Mouse (Mus musculus) intestine, embryonic 16.5 days (tissue): ENCODE data around the gene Tmem104. TPM values are rescaled to one million over a fixed set of nuclear protein-coding genes. Genes with fewer than 3 reads are reported as not detected.
A peak's percentile ranks its signal among the peaks of the same experiment; 100 is the strongest.

Experiments
- ATAC-seq: fragments of 200-750 bp; cut with Nextera tagmentation; 2 replicates; pipeline ENCODE4 v1.8.0; 2017; ENCODE audit warnings: moderate TSS enrichment, moderate library complexity
- H3K27ac ChIP-seq: fragments of 300-500 bp; sonication (generic); 2 replicates; pipeline ENCODE4 v1.5.1; 2014; ENCODE audit warnings: mild to moderate bottlenecking, low read length
- H3K27me3 ChIP-seq: fragments of 300-500 bp; sonication (generic); replicated peaks from 2 replicates; pipeline ENCODE4 v1.6.1; 2014; ENCODE audit warnings: low read length, control low read depth, mixed read lengths; ENCODE audit not compliant: control insufficient read depth, insufficient read depth
- H3K36me3 ChIP-seq: fragments of 300-500 bp; sonication (generic); 2 replicates; pipeline ENCODE4 v1.6.1; 2014; ENCODE audit warnings: low read length, control low read depth; ENCODE audit not compliant: control insufficient read depth, insufficient read depth
- H3K4me1 ChIP-seq: fragments of 300-500 bp; sonication (generic); 2 replicates; pipeline ENCODE4 v1.6.1; 2014; ENCODE audit warnings: low read length, control low read depth, mixed read lengths; ENCODE audit not compliant: control insufficient read depth, insufficient read depth
- H3K4me2 ChIP-seq: fragments of 300-500 bp; sonication (generic); 2 replicates; pipeline ENCODE4 v1.6.1; 2014; ENCODE audit warnings: low read depth, low read length, control low read depth
- H3K4me3 ChIP-seq: fragments of 300-500 bp; sonication (generic); 2 replicates; pipeline ENCODE4 v1.5.1; 2014; ENCODE audit warnings: mild to moderate bottlenecking, low read length
- H3K9ac ChIP-seq: fragments of 300-500 bp; sonication (generic); 2 replicates; pipeline ENCODE4 v1.6.1; 2014; ENCODE audit warnings: low read depth, low read length
- H3K9me3 ChIP-seq: fragments of 300-500 bp; sonication (generic); 2 replicates; pipeline ENCODE4 v1.6.1; 2016; ENCODE audit warnings: low read length, control low read depth; ENCODE audit not compliant: control insufficient read depth
- WGBS: fragments of 180-500 bp; shearing (Covaris S2); extraction: QIAGEN DNeasy Blood & Tissue Kit; methylation state at CpG from one replicate; pipeline ENCODE4 v1.1.7; 2014; 5-methylcytosine and 5-hydroxymethylcytosine counted together
- polyA plus RNA-seq: library from polyadenylated mRNA; unstranded; fragments of >200 nt; fragmentation: Nextera tagmentation; extraction: Ambion mirVana; gene quantifications from 2 replicates; pipeline ENCODE4 v1.2.1, GENCODE M21; 2015

The Tmem104 gene
- polyA plus RNA-seq, 1 experiment from 2014 or later: 11.6 TPM

DNA sequence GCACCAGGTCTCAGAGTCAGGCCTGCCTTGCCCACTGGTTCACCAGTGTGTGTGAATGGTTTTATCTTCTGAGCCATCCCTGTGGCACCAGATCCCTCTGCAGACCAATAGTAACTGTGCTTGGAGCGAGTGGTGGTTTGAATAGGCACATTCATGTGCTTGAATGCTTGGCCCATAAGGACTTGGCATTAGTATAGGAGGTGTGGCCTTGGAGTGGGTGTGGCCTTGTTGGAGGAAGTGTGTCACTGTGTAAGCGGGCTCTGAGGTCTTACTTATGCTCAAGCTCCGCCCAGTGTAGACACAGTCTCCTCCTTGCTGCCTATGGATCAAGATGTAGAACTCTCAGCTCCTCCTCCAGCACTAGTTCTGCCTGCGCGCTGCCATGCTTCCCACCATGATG lies 100.1 kb downstream of the Tmem104 start:
- Histone ChIP-seq H3K27me3 (no peaks in the 10 kb centered on the region), H3K9me3 (no peaks in the 10 kb centered on the region), H3K36me3 (no peaks in the 10 kb centered on the region), H3K4me3 (no peak overlapping the region), H3K27ac (no peak overlapping the region), H3K4me1 (peaks cover 11% of the 10 kb centered on the region; the same call in 1 of the 2 replicates), H3K9ac (no peak overlapping the region), H3K4me2 (no peak overlapping the region)
- 85% methylated on average over 5 of the region's 5 CpGs for WGBS
- no peak for ATAC-seq

DNA sequence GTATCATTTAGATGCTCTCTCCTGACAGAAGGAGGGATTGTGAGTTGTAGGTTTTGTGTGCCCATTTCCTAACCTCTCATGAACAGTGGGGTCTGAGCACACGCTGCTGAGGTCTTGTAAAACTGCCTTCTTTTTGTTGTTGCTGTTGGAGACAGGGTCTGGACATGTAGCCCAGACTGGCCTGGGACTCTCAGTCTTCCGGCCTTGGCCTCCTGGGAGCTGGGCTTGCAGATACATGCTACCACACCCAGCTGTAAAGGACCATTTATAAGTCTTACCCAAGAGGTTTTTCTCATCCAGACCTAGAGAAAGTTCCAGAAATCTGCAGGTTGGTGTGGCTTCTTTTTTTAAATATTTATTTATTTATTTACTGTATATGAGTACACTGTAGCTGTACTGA lies 101.0 kb downstream of the Tmem104 start:
- ATAC-seq: no peak
- H3K4me2 ChIP-seq: no peak overlapping the region
- H3K27me3 ChIP-seq: no peaks in the 10 kb centered on the region
- peaks cover 11% of the 10 kb centered on the region; the same call in 1 of the 2 replicates for H3K4me1 ChIP-seq
- 76% methylated on average over 2 of the region's 2 CpGs for WGBS
- no peak overlapping the region for H3K27ac ChIP-seq
- no peak overlapping the region for H3K9ac ChIP-seq
- H3K4me3 ChIP-seq: no peak overlapping the region
- no peaks in the 10 kb centered on the region for H3K36me3 ChIP-seq
- no peaks in the 10 kb centered on the region for H3K9me3 ChIP-seq

DNA sequence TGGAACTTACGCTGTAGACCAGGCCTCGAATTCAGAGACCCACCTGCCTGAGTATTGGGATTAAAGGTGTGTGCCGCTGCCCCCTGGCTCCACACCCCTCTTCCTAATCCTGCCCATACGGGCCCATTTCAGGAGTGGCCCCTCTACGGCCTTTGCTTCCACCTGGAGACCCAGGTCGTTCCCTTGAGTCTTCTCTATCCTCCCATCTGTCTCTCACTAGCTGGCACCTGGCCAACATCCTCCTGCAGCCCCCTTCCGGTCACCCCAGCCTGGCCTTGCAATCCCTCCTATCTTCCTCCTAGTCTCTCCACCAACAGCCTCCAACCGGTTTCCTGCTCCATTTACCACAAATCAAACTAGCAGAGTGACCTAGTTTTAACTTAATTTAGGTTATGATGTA lies 102.6 kb downstream of the Tmem104 start:
- ATAC-seq: no peak
- no peak overlapping the region for H3K4me2 ChIP-seq
- no peak overlapping the region for H3K27ac ChIP-seq
- H3K4me1 ChIP-seq: peaks cover 11% of the 10 kb centered on the region; the same call in 1 of the 2 replicates
- no peak overlapping the region for H3K9ac ChIP-seq
- no peaks in the 10 kb centered on the region for H3K9me3 ChIP-seq
- H3K36me3 ChIP-seq: no peaks in the 10 kb centered on the region
- H3K27me3 ChIP-seq: no peaks in the 10 kb centered on the region
- H3K4me3 ChIP-seq: no peak overlapping the region
- 74% methylated on average over 8 of the region's 8 CpGs for WGBS

DNA sequence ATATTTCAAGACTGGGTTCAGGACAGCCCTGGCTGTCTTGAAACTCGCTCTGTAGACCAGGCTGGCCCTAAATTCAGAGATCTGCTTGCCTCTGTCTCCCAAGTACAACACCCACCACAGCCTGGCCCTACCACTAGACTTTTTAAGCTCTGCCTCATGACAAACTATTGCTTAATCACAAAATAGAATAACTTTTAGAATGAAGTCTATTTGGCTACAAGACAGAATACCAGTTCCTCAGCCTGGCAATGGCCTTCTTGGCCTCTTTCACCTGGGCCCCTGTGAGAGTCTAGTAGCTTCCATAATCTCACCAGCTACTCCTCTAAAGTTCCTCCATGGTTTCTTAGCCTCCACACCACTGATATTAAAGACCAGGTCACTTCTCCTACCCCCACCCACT lies 103.0 kb downstream of the Tmem104 start:
- Histone ChIP-seq H3K4me3 (no peak overlapping the region), H3K9me3 (no peaks in the 10 kb centered on the region), H3K27ac (peak overlapping the region; percentile 31; the same call in 1 of the 2 replicates), H3K4me2 (no peak overlapping the region), H3K36me3 (no peaks in the 10 kb centered on the region), H3K4me1 (peaks cover 9% of the 10 kb centered on the region; the same call in 1 of the 2 replicates), H3K9ac (no peak overlapping the region), H3K27me3 (no peaks in the 10 kb centered on the region)
- no peak for ATAC-seq
- 84% methylated on average over 1 of the region's 1 CpGs for WGBS

DNA sequence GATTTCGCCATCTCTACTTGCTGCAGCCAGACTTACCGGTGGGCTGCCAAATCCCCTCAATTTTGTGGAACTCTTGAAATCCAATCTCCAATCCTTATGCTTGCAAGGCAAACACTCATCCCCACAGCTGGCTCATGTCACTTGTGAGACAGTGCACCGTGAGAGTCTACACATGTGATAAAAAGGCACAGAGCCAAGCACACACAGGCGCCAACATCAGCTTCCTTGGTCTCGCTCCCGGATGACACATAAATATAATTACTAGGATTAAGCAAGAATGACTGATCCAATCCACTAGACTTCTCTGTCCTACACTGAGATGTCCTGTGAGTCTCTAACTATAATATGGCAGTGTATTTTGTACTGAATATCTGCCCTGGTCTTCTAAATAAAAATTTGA lies 103.6 kb downstream of the Tmem104 start:
- Histone ChIP-seq H3K36me3 (no peaks in the 10 kb centered on the region), H3K4me1 (peaks cover 9% of the 10 kb centered on the region; the same call in 1 of the 2 replicates), H3K9me3 (no peaks in the 10 kb centered on the region), H3K4me3 (no peak overlapping the region), H3K4me2 (no peak overlapping the region), H3K27ac (peak overlapping the region; percentile 31), H3K9ac (no peak overlapping the region), H3K27me3 (no peaks in the 10 kb centered on the region)
- 51% methylated on average over 6 of the region's 6 CpGs for WGBS
- peak; percentile 26 for ATAC-seq

DNA sequence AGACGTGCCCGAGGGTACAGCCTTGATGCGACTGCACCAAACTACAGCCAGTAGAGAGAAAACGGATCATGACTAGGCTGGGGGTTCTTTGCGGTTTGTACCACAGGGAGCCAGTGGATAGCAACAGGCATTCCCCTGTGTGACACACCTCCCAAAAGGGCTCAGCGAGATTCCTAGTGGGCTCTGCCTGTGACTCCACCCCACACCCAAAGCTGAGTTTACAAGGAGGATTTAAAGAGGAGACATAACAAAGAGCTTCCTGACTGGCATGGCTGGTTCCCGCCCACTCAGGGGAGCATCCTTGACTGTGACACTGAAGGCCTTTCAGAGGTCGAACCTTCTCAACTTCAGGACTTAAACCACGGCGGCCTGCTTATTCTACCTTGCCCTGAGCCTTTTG lies 104.2 kb downstream of the Tmem104 start:
- Histone ChIP-seq H3K27ac (peak overlapping the region; percentile 19; the same call in 1 of the 2 replicates), H3K4me1 (peaks cover 9% of the 10 kb centered on the region; the same call in 1 of the 2 replicates), H3K27me3 (no peaks in the 10 kb centered on the region), H3K9ac (no peak overlapping the region), H3K4me3 (no peak overlapping the region), H3K4me2 (no peak overlapping the region), H3K9me3 (no peaks in the 10 kb centered on the region), H3K36me3 (no peaks in the 10 kb centered on the region)
- WGBS: 76% methylated on average over 10 of the region's 10 CpGs
- ATAC-seq: no peak

DNA sequence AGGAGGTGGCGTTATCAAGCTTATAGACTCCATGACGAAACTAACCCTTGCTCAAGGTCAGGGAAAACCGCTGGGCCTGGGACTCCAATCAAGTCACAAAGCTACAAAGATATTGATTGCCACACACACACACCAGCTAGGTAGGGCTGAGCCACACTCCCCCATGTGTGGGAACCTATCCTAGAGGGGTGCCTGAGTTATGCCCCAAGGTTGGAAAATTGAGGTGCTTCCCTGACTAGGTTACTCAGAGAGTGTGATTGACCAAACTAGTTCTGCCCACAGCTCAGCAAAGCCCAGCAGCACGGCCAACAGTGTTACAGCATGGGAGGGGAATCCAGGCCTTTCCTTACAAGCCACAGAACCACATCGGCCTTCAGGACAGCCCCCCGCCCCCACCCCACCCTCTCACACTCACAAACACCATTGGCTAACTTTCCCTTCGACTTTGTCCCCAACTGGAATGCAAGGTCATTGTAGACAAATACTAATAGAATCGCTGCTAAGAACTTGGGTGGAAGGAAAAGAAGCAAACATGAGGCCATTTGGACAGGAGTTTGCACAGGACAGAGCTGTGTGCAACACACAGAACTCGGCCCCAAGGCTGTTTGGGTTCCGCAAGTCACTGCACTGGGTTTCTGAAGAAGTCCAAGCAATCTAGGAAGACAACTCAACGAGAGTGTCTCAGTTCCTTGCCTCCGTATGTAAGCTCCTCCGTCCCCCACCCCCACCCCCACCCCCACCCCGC lies 105.5 kb downstream of the Tmem104 start:
- Histone ChIP-seq H3K36me3 (no peaks in the 10 kb centered on the region), H3K9me3 (no peaks in the 10 kb centered on the region), H3K9ac (no peak overlapping the region), H3K4me2 (no peak overlapping the region), H3K27ac (peak overlapping the region; percentile 86), H3K4me1 (peaks cover 14% of the 10 kb centered on the region; the same call in 1 of the 2 replicates), H3K4me3 (no peak overlapping the region), H3K27me3 (no peaks in the 10 kb centered on the region)
- ATAC-seq: peak; percentile 70
- 46% methylated on average over 14 of the region's 14 CpGs for WGBS

DNA sequence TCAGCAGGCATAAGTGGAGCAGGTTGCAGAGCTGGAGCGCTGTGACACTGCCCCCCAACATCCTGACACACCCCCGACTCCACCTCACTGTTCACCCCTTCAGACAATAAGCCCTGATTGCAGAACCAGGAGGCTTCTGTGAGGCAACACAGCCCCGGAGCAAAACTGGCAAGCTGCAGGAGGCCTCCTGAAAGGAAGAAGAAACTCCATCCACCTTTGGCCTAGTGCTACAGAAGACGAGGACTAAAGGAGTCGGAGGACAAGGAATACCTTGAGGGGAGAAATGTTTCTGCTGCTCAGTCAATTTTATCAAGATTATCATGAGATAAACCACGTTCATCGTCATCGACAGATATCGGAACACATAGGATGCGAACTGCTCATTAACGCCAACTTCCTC lies 108.7 kb downstream of the Tmem104 start:
- ATAC-seq: no peak
- Histone ChIP-seq H3K4me3 (no peak overlapping the region), H3K4me1 (peaks cover 9% of the 10 kb centered on the region; the same call in 1 of the 2 replicates), H3K36me3 (no peaks in the 10 kb centered on the region), H3K27ac (no peak overlapping the region), H3K9ac (no peak overlapping the region), H3K27me3 (no peaks in the 10 kb centered on the region), H3K4me2 (no peak overlapping the region), H3K9me3 (no peaks in the 10 kb centered on the region)
- 82% methylated on average over 11 of the region's 11 CpGs for WGBS
